Mouse (Mus musculus): ENCODE results near the gene Nhlrc4. TPM values are rescaled to one million over a fixed set of nuclear protein-coding genes. Genes with fewer than 3 reads are reported as not detected.
A peak's percentile ranks its signal among the peaks of the same experiment; 100 is the strongest.

Nhlrc4 gene
- total RNA-seq, 2 experiments from 2014 or later: not detected

- ATAC-seq (ENCODE audit: poor library complexity, severe bottlenecking): no peak
Measured at GRCm38 (mm10) chr17:25958771-25959494, 14.2 kb upstream of the Nhlrc4 start.

- no peak for ATAC-seq (ENCODE audit: poor library complexity, severe bottlenecking)
Measured at GRCm38 (mm10) chr17:25957586-25958051, 12.9 kb upstream of the Nhlrc4 start.

DNA sequence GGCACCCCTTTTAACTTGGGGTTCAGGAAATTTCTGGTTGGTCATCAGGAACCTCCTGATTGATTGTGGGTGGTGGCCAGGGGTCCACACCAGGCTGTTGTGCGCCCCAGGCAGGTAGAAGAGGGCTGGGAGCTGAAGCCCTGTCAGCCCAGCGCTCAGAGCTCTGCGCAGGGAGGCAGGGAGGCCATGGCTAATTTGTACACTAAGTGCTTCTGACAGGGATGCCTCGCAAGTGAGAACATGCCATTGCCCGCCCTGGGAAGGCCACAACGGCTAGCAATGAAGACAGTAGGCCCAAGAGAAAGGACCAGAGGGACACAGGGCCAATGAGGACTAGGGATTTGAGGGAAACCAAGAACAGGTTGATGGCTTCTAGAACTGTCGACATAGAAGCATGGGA, 11.9 kb upstream of the Nhlrc4 start:
- no peak for ATAC-seq (ENCODE audit: poor library complexity, severe bottlenecking)

GRCm38 (mm10) chr17:25956201-25956600, 11.4 kb upstream of the Nhlrc4 start:
- ATAC-seq (ENCODE audit: poor library complexity, severe bottlenecking): no peak

- ATAC-seq (ENCODE audit: poor library complexity, severe bottlenecking): no peak
Measured at GRCm38 (mm10) chr17:25955736-25956135, 11.0 kb upstream of the Nhlrc4 start.

GRCm38 (mm10) chr17:25954671-25955070, 9.9 kb upstream of the Nhlrc4 start:
- ATAC-seq (ENCODE audit: poor library complexity, severe bottlenecking): no peak

DNA sequence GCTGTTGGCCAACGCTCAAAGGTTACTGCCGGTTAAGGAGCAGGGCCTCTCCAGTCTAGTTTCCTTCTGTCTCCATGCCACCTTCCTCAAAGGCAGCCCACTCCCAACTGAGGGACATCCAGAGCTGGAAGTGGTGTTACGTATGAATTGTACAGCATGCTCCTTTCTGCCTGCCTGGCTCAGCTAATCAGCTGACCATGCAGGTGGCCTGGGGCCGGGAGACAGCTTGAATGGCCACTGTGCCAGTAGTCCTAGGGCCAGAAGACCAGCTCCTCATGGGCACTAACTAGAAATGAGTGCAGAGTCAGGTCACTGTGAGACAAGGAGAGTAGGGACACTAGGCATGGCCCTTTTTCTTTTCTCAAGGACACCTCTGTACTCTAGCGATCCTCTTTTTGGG, 8.4 kb upstream of the Nhlrc4 start:
- ATAC-seq (ENCODE audit: poor library complexity, severe bottlenecking): no peak

- ATAC-seq (ENCODE audit: poor library complexity, severe bottlenecking): no peak
Measured at GRCm38 (mm10) chr17:25951803-25952623, 7.3 kb upstream of the Nhlrc4 start, which contains the start of gene A930017K11Rik. Gene A930017K11Rik (minus strand): TSS chr17:25952565.

DNA sequence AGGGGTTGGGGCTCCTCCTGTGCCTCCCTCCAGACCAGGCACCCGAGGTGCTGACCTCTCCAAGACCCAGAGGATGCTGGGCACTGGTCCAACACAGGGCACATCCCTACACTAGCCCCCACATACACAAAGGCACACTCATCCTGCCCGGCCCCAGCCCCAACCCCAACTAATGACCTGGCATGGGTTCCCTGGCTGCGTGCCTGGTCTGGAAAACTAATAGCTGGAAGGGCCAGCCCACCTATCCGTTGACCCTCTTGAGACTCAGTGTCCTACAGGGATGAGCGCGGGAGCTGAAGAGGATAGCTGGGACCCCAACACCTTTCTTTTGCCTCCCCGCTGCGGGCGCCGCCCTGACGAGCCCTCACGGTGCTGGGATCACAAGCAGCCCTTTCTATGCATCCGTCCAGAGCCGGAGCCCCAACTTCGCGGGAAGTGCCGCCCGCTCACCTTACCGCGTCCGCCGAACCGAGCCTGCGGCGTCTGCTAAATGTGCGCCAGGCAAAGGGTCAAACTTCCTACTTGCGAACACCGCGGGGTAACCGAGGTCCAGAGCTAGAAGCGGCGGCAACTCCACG, 6.6 kb upstream of the Nhlrc4 start:
- no peak for ATAC-seq (ENCODE audit: poor library complexity, severe bottlenecking)

DNA sequence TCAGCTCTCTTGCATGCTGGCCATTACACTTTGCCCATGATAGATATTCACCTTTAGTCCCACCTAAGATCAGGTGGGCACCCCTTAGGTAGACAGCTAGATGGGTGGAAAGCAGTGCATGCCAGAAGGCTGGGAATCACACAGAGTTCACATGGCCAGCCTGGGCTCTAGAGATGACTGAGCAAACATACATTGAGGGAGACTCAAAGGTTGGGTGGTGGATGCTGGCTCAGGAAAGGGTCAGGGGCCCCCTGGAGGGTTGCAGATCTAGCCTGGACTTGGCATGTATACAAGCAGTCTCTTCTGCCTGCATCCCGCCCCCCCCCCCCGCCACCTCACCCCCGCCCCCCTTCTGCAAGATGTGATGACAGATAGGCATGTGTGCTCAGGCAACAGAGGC, 5.9 kb upstream of the Nhlrc4 start:
- no peak for ATAC-seq (ENCODE audit: poor library complexity, severe bottlenecking)

GRCm38 (mm10) chr17:25949981-25950380, 5.2 kb upstream of the Nhlrc4 start:
- ATAC-seq (ENCODE audit: poor library complexity, severe bottlenecking): no peak

- no peak for ATAC-seq (ENCODE audit: poor library complexity, severe bottlenecking)
Measured at GRCm38 (mm10) chr17:25948051-25948450, 3.3 kb upstream of the Nhlrc4 start.

- ATAC-seq (ENCODE audit: poor library complexity, severe bottlenecking): no peak
Measured at GRCm38 (mm10) chr17:25947576-25947975, 2.8 kb upstream of the Nhlrc4 start.

- ATAC-seq (ENCODE audit: poor library complexity, severe bottlenecking): no peak
Measured at GRCm38 (mm10) chr17:25946891-25947290, 2.1 kb upstream of the Nhlrc4 start.

- no peak for ATAC-seq (ENCODE audit: poor library complexity, severe bottlenecking)
Measured at GRCm38 (mm10) chr17:25946349-25946748, 1.6 kb upstream of the Nhlrc4 start.

- no peak for ATAC-seq (ENCODE audit: poor library complexity, severe bottlenecking)
Measured at GRCm38 (mm10) chr17:25945517-25946155, 875 bp upstream of the Nhlrc4 start.

GRCm38 (mm10) chr17:25943769-25944168, 992 bp downstream of the Nhlrc4 start:
- no peak for ATAC-seq (ENCODE audit: poor library complexity, severe bottlenecking)

- ATAC-seq (ENCODE audit: poor library complexity, severe bottlenecking): no peak
Measured at GRCm38 (mm10) chr17:25943221-25943620, 1.5 kb downstream of the Nhlrc4 start.

- ATAC-seq (ENCODE audit: poor library complexity, severe bottlenecking): peak; percentile 55
Measured at GRCm38 (mm10) chr17:25942597-25943151, 2.1 kb downstream of the Nhlrc4 start.

DNA sequence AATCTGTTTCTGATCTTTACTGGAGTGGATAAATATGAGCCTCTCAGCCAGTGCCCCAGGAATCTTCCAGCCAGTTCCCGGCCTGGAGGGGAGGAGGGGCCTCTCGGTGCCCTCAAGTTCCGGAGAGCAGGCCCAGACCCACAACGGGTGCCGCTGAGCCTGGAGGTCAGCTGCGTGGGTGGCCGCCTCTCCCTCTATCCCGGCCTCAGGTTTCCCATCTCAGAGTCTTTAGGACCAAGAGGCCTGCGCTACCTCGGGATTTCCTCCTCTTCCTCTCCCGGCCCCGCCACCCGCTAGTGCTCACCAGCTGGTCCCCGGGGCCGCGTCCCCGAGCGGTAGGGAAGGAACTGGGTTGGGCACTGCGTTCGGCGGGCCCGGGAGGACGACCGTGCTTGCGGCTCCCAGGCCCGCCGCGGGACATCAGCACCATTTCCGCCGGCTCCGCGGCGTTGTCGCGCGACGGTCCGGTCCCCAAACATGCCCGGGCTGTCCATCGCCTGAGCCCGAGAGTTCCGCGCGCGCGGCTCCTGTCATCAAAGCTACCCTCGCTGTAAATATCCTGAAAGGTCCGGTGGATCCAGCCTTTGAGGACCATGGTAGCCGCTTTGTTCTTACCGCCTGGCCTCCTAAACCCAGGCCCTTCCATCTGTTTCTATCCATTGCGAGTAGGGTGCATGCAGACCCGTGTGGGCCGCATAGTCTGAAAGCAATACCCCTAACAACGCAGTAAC, 3.1 kb downstream of the Nhlrc4 start:
- ATAC-seq (ENCODE audit: poor library complexity, severe bottlenecking): peak; percentile 82
